Mouse (Mus musculus) neural tube, embryonic 11.5 days (tissue): ENCODE measurements at regions not wholly inside any gene's neighbourhood (a gene's known extent, or its start where the extent isn't known, plus 50 kb on each side); places are given as distances from the start of the nearest gene placed in this dataset.

Experiments used
- ATAC-seq: fragments of 200-750 bp; cut with Nextera tagmentation; 2 replicates; pipeline ENCODE4 v1.8.0; 2017; ENCODE audit warnings: moderate number of reproducible peaks, mild to moderate bottlenecking, moderate TSS enrichment, moderate library complexity; ENCODE audit not compliant: insufficient read depth, low FRiP score, low TSS enrichment
- DNase-seq: peaks from one replicate; pipeline ENCODE4 v3.0.0-alpha.2; 2015; ENCODE audit warnings: low spot score
- H3K27ac ChIP-seq: fragments of 300-500 bp; sonication (generic); 2 replicates; pipeline ENCODE4 v1.5.1; 2014; ENCODE audit warnings: low read depth, mild to moderate bottlenecking, low read length
- H3K27me3 ChIP-seq: fragments of 300-500 bp; sonication (generic); 2 replicates; pipeline ENCODE4 v1.6.1; 2014; ENCODE audit warnings: mild to moderate bottlenecking, low read length, mixed read lengths; ENCODE audit not compliant: control insufficient read depth, insufficient read depth
- H3K36me3 ChIP-seq: fragments of 300-500 bp; sonication (generic); 2 replicates; pipeline ENCODE4 v1.6.1; 2014; ENCODE audit warnings: mild to moderate bottlenecking, low read length, moderate library complexity, mixed read lengths; ENCODE audit not compliant: control insufficient read depth, insufficient read depth
- H3K4me1 ChIP-seq: fragments of 300-500 bp; sonication (generic); 2 replicates; pipeline ENCODE4 v1.6.1; 2014; ENCODE audit warnings: low read length, mixed read lengths; ENCODE audit not compliant: control insufficient read depth, insufficient read depth
- H3K4me2 ChIP-seq: fragments of 300-500 bp; sonication (generic); 2 replicates; pipeline ENCODE4 v1.6.1; 2014; ENCODE audit warnings: low read depth, mild to moderate bottlenecking, moderate library complexity
- H3K4me3 ChIP-seq: fragments of 300-500 bp; sonication (generic); 2 replicates; pipeline ENCODE4 v1.5.1; 2014; ENCODE audit warnings: low read depth, low read length
- H3K9ac ChIP-seq: fragments of 300-500 bp; sonication (generic); 2 replicates; pipeline ENCODE4 v1.6.1; 2014; ENCODE audit warnings: mild to moderate bottlenecking, low read length
- H3K9me3 ChIP-seq: fragments of 300-500 bp; sonication (generic); 2 replicates; pipeline ENCODE4 v1.6.1; 2016; ENCODE audit warnings: low read length; ENCODE audit not compliant: control insufficient read depth
- WGBS: fragments of 180-500 bp; shearing (Covaris S2); extraction: QIAGEN DNeasy Blood & Tissue Kit; methylation state at CpG from one replicate; pipeline ENCODE4 v1.1.7; 2014; 5-methylcytosine and 5-hydroxymethylcytosine counted together

DNA sequence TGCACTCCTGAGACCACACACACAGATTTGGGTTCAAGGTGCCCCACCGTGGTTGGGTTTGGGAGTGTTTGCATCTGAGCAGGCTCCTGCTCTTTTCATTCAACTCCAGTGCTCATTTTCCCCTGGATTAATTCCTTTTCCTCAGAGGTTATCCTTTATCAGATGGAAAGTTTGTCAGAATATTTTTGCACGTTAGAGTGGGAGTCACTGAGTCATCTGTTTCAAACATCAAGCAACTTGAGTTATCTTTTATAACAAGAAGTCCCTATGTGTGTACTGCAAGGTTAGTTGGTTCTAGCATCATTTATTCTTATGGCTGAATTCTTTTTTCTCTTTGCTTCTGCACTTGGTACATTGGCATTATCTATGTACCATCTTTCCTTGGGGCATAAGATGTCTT lies 142.8 kb upstream of the Cxcr4 start:
- Histone ChIP-seq H3K4me1 (no peaks in the 10 kb centered on the region), H3K27ac (no peak overlapping the region), H3K27me3 (no peaks in the 10 kb centered on the region), H3K9ac (no peak overlapping the region), H3K9me3 (no peaks in the 10 kb centered on the region), H3K36me3 (no peaks in the 10 kb centered on the region), H3K4me3 (no peak overlapping the region), H3K4me2 (no peak overlapping the region)
- WGBS: 76% methylated on average over 2 of the region's 2 CpGs
- ATAC-seq (no peak), DNase-seq (no peak)

DNA sequence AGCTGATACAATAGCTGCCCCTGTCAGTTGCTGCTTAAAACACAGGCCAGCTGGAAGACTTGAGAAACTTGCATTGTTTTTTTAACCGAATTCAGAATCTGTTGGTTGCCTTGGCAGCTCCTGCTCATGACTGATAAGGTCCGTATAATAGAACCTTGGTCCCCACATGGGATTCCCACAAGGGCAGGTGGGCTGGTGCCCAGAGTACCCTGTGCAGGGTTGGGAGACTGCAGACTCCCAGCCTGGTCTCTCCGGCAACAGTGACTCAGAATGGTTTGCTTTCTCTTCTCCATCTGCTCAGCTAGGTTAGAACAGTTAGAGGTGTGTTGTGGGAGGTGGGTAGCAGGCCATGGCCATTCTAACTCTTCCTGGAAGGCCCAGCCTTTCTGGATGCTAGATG lies 139.4 kb upstream of the Cxcr4 start:
- H3K4me2 ChIP-seq: no peak overlapping the region
- DNase-seq (no peak), ATAC-seq (no peak)
- H3K4me1 ChIP-seq: no peaks in the 10 kb centered on the region
- H3K9ac ChIP-seq: no peak overlapping the region
- WGBS: 86% methylated on average over 3 of the region's 3 CpGs
- no peak overlapping the region for H3K27ac ChIP-seq
- H3K27me3 ChIP-seq: no peaks in the 10 kb centered on the region
- H3K4me3 ChIP-seq: no peak overlapping the region
- H3K36me3 ChIP-seq: no peaks in the 10 kb centered on the region
- no peaks in the 10 kb centered on the region for H3K9me3 ChIP-seq

DNA sequence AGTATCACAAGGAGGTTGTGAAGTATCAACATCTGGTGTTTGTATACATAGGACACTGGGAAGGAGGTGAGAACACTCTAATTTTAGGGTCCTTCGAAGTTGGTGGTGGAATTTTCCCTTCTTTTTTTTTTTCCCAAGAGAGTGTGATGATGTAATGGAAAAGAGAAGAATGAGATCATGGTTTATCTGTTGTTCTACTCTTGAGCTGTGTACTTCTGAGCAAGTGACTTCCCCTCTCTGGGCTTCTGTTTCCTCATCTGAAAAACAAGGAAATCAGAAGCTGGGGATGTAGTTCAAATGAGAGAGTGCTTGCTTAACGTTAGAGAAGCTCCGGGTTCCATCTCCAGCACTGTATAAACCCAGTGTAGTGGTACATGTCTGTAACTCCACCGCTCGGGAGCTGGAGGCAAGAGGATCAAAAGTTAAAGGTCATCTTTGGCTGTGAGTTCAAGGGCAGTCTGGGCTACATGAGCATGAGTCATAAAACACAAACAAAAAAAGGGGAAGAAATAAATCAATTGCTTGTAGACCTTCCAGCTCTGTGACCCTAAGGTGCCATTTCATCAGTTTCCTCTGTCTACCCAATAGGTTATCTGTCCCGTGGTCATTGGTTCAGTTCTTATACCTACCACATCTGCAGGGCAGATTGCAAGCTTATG lies 132.5 kb upstream of the Cxcr4 start:
- Histone ChIP-seq H3K4me2 (no peak overlapping the region), H3K9me3 (no peaks in the 10 kb centered on the region), H3K4me3 (no peak overlapping the region), H3K4me1 (no peaks in the 10 kb centered on the region), H3K27ac (no peak overlapping the region), H3K36me3 (no peaks in the 10 kb centered on the region), H3K27me3 (no peaks in the 10 kb centered on the region), H3K9ac (no peak overlapping the region)
- ATAC-seq: no peak
- DNase-seq: no peak
- WGBS: 78% methylated on average over 6 of the region's 6 CpGs

DNA sequence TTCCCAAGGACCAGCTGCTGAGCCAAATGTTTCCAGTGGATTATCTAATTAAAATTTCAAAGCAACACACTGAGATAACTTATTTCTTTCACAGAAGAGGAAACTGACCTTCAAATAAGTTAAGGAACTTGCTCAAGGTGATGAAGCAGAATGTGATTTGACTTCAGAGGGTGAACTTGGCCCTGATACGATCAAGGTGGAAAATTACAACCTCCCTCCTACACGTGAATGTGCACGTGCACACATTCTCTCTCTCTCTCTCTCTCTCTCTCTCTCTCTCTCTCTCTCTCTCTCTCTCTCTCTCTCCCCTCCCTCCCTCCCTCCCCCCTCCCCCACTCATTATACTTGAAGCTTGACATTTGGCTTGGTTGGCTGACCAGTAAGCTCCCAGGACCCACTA lies 131.8 kb upstream of the Cxcr4 start:
- H3K9ac ChIP-seq: no peak overlapping the region
- no peak for DNase-seq
- no peaks in the 10 kb centered on the region for H3K9me3 ChIP-seq
- no peaks in the 10 kb centered on the region for H3K36me3 ChIP-seq
- no peak overlapping the region for H3K4me3 ChIP-seq
- no peak overlapping the region for H3K27ac ChIP-seq
- H3K4me1 ChIP-seq: no peaks in the 10 kb centered on the region
- no peak overlapping the region for H3K4me2 ChIP-seq
- ATAC-seq: no peak
- 63% methylated on average over 3 of the region's 3 CpGs for WGBS
- H3K27me3 ChIP-seq: no peaks in the 10 kb centered on the region

DNA sequence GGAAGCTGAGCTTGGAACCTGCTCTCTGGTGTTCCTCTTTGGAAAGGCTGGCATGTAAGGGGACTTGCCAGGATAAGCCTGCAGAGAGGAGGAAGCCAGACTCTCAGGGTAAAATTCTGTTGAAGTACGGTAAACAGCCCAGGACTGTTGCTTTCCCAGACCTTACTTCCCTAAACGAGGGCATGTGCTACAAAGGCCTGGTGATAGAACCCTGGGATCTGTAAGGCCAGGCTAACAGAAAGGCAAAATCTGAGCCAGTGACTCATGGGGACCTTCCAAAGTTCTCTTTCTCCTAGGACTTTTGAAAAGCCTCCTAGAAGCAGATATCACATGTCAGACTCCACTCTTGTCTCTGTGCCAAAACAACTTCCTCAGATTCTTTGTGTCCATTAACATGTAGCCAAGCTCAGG lies 130.0 kb upstream of the Cxcr4 start:
- DNase-seq (no peak), ATAC-seq (no peak)
- Histone ChIP-seq H3K36me3 (no peaks in the 10 kb centered on the region), H3K9me3 (no peaks in the 10 kb centered on the region), H3K9ac (no peak overlapping the region), H3K27me3 (no peaks in the 10 kb centered on the region), H3K4me3 (no peak overlapping the region), H3K27ac (no peak overlapping the region), H3K4me2 (no peak overlapping the region), H3K4me1 (no peaks in the 10 kb centered on the region)
- whole genome bisulfite sequencing: 72% methylated on average over 2 of the region's 2 CpGs

DNA sequence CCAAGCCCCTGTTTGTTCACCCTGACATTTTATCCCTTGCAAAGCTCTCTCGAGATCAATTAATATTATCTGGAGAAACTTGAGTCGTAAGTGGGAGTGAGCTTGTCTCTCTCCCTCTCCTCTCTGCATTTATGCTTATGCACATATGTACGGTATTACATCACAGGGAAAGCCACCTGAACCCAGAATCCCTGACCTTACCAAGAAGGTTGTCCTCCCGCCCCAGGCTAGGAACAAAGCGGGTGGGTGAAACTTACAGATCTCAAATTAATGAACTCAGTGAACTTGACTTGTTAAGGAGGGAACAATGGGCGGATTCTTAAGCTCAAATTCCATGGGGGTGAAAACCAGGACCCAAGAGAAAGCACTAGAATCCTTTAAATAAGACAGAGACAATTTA lies 122.8 kb upstream of the Cxcr4 start:
- ATAC-seq (no peak), DNase-seq (no peak)
- no peaks in the 10 kb centered on the region for H3K4me1 ChIP-seq
- no peaks in the 10 kb centered on the region for H3K36me3 ChIP-seq
- H3K9me3 ChIP-seq: no peaks in the 10 kb centered on the region
- WGBS: 80% methylated on average over 6 of the region's 6 CpGs
- H3K4me2 ChIP-seq: no peak overlapping the region
- no peaks in the 10 kb centered on the region for H3K27me3 ChIP-seq
- no peak overlapping the region for H3K9ac ChIP-seq
- H3K4me3 ChIP-seq: no peak overlapping the region
- no peak overlapping the region for H3K27ac ChIP-seq

DNA sequence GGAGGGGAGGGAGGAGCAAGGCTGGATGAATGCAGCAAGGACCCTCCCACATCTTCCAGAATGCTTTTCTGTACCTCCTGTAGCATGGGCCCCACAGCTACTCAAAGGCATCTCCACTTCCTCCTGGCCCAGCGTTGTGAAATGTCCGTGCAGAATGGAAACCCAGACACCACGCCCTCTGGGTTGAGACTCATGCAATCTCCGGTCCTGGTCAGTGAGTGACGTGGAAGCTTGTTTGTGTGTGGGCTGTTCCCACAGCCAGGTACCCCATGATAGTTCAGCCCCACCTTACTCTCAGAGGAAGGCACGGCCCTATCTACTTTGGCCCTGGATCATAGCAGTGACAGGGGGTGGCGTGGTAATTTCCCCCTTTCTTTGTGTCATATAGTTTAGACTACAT lies 120.8 kb upstream of the Cxcr4 start:
- no peak for DNase-seq
- no peaks in the 10 kb centered on the region for H3K27me3 ChIP-seq
- H3K36me3 ChIP-seq: no peaks in the 10 kb centered on the region
- H3K9me3 ChIP-seq: no peaks in the 10 kb centered on the region
- no peak for ATAC-seq
- H3K27ac ChIP-seq: no peak overlapping the region
- H3K4me3 ChIP-seq: no peak overlapping the region
- 88% methylated on average over 7 of the region's 7 CpGs for WGBS
- no peak overlapping the region for H3K9ac ChIP-seq
- H3K4me2 ChIP-seq: no peak overlapping the region
- H3K4me1 ChIP-seq: no peaks in the 10 kb centered on the region

DNA sequence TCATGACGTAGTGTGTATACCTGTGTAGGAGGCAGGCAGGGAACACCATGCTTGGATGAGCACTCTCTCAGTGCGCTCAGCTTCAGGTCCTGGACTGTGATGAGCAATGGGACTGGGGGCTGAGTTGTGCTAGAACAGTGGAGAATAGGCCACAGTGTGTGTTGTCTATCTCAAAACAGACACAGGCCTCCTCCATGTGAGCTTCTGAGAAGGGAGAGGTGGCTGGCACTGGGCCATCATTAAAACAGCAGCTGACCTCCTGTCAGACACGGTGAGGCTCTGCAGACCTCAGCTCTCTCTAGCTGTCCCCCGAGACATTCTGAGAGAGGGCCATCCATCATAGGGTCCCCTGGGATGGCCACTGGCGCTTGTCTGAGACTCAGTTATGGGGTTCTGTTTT lies 119.0 kb upstream of the Cxcr4 start:
- no peak overlapping the region for H3K9ac ChIP-seq
- WGBS: 66% methylated on average over 5 of the region's 5 CpGs
- H3K4me3 ChIP-seq: no peak overlapping the region
- no peaks in the 10 kb centered on the region for H3K27me3 ChIP-seq
- H3K9me3 ChIP-seq: no peaks in the 10 kb centered on the region
- no peak overlapping the region for H3K27ac ChIP-seq
- H3K4me1 ChIP-seq: no peaks in the 10 kb centered on the region
- H3K36me3 ChIP-seq: no peaks in the 10 kb centered on the region
- ATAC-seq: peak; percentile 48; the same call in 1 of the 2 replicates
- no peak overlapping the region for H3K4me2 ChIP-seq
- peak; percentile 26 for DNase-seq

DNA sequence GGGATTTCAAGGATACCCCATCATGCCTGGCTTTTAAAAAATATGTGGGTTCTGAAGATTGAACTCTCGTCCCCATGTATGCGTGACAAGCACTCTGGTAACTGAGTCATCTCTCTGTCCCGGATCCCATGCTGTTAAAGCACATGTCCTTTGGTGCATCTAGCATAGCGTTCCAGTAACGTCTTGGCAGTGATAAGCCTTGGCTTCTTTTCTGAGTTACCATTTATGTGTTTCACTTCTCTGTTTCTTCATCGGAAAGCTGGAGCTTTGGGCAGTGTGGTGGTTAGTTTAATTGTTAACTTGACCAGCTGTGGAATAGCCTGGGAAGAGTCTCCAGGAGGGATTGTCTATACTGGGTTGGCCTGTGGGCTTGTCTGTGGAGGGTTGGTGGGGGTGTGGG lies 115.7 kb upstream of the Cxcr4 start:
- DNase-seq (no peak), ATAC-seq (no peak)
- no peaks in the 10 kb centered on the region for H3K27me3 ChIP-seq
- no peaks in the 10 kb centered on the region for H3K4me1 ChIP-seq
- no peaks in the 10 kb centered on the region for H3K36me3 ChIP-seq
- H3K4me3 ChIP-seq: no peak overlapping the region
- H3K4me2 ChIP-seq: no peak overlapping the region
- H3K9ac ChIP-seq: no peak overlapping the region
- H3K9me3 ChIP-seq: no peaks in the 10 kb centered on the region
- H3K27ac ChIP-seq: no peak overlapping the region
- 93% methylated on average over 6 of the region's 6 CpGs for WGBS
